Comparison of ENCODE assay signal across 17 mouse cellular contexts in genomic region chr11:76008162-76008561, GRCm38 (mm10). TPM values are rescaled to one million over a fixed set of nuclear protein-coding genes. Genes with fewer than 3 reads are reported as not detected.
"Had no signal": no experiment of that assay in that cellular context is flagged by ENCODE, and none has a peak within 500 bp of the region (broad histone marks: within the 10 kb centered on the region; RNA-seq: fewer than 3 reads in every experiment).

No protein-coding gene starts in this region.

- H3K4me3 ChIP-seq: megakaryocyte, embryonic 14.5 days; midbrain, embryonic 13.5 days; midbrain, embryonic 15.5 days; neural tube, embryonic 12.5 days had no signal

- H3K9me3 ChIP-seq: megakaryocyte, embryonic 14.5 days; midbrain, embryonic 13.5 days; midbrain, embryonic 15.5 days; neural tube, embryonic 12.5 days had no signal

- H3K4me1 ChIP-seq: midbrain, embryonic 13.5 days; midbrain, embryonic 15.5 days; neural tube, embryonic 12.5 days had no signal

- H3K9ac ChIP-seq: liver, embryonic 14.5 days; lung, embryonic 14.5 days; midbrain, embryonic 13.5 days; midbrain, embryonic 15.5 days; neural tube, embryonic 12.5 days had no signal

- DNase-seq: lung, adult 18-20 months; lung, embryonic 14.5 days; lung, postnatal 10 days; lung, postnatal 4 days; right cerebral cortex, postnatal 14 days; spleen, adult 18-20 months; thymus, adult 2 months; thymus, postnatal 25 days; thymus, postnatal 4 days had no signal

- ATAC-seq: midbrain, embryonic 13.5 days; midbrain, embryonic 15.5 days had no signal

- H3K27me3 ChIP-seq: midbrain, embryonic 13.5 days; midbrain, embryonic 15.5 days; neural tube, embryonic 12.5 days had no signal

- H3K4me2 ChIP-seq: lung, embryonic 14.5 days; midbrain, embryonic 13.5 days; midbrain, embryonic 15.5 days; neural tube, embryonic 12.5 days had no signal

- H3K27ac ChIP-seq: liver, embryonic 14.5 days; midbrain, embryonic 13.5 days; midbrain, embryonic 15.5 days; neural tube, embryonic 12.5 days had no signal

- H3K36me3 ChIP-seq: midbrain, embryonic 13.5 days; midbrain, embryonic 15.5 days; neural tube, embryonic 12.5 days had no signal

RNA-seq across cellular contexts. Expression of gene 1700016K19Rik, which starts 8.4 kb away (rescaled TPM):
- total RNA-seq: monocyte, adult 5-6 weeks; neutrophil, adult 5-6 weeks had no signal
- polyA plus RNA-seq: liver, embryonic 14.5 days; liver, embryonic 16.5 days had no signal
